Mouse (Mus musculus) forelimb bud, embryonic 11.5 days (tissue): ENCODE measurements around the gene Zfp580.

Source experiments
- DNase-seq: peaks from one replicate; pipeline ENCODE4 v3.0.0-alpha.2; 2012; ENCODE audit warnings: low read depth, low spot score

The Zfp580 gene

GRCm38 (mm10) chr7:5035628-5036027 is 15.7 kb upstream of the Zfp580 start:
- no peak for DNase-seq

- no peak for DNase-seq
Measured at GRCm38 (mm10) chr7:5036136-5036535, 15.2 kb upstream of the Zfp580 start.

DNA sequence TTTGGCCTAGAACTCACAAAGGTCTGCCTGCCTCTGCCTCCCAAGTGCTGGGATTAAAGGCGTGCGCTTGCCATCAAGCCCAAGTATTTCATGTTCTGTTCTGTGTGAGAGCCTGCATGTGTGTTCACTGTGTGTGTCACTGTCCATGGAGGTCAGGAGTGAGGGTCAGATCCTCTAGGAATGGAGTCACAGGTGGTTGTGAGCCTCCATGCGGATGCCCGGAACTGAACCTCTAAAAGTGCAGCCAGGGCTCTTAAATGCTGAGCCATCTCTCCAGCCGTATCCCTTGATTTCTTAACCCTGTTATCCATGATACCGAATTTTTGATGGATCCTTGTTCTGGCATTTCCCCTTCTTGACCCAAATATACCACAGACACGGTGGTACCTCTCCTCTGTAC is 14.3 kb upstream of the Zfp580 start:
- no peak for DNase-seq

GRCm38 (mm10) chr7:5037467-5037866 is 13.9 kb upstream of the Zfp580 start:
- no peak for DNase-seq

- DNase-seq = peak; percentile 86
Measured at GRCm38 (mm10) chr7:5038109-5038732, 13.1 kb upstream of the Zfp580 start, which contains the start of gene Zfp784. Gene Zfp784 (minus strand): TSS chr7:5038446.

DNA sequence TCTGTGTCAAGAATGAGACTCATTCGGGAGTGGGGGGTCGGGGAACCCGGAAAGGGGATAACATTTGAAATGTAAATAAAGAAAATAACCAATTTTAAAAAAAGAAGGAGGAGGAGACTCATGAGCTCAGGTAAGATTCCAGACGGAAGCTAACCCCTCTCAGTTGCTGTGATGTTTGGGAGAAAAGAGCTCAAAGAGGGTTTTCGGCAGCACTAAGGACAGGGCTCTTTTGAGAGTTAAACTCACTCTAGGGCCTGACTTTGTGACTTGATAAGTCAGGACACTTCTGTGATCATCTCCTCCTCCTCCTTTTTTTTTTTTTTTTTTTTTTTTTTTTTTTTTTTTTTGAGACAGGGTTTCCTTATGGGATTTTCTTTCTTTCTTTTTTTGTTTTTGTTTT is 12.4 kb upstream of the Zfp580 start:
- DNase-seq = no peak

- DNase-seq = no peak
Measured at GRCm38 (mm10) chr7:5044981-5045380, 6.4 kb upstream of the Zfp580 start.

DNA sequence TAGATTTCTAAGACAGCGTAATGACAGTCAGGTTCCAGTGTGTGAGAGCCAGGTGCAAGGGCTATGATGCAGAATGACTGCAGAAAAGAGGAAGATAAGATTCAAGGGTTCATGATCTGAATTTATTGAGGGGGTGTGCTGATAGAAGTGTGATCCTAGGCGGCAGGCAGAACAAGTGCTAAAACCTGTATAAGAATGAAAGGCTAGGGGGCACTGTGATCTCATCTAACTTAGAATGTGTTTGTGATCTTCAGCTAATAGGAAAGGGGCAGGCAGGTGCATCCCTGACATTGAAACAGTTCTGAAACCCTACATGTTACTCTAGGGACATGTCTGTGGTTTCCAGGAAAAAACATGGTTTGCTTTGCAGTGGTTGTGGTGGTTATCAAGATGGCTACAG is 5.2 kb upstream of the Zfp580 start:
- DNase-seq = no peak

- DNase-seq = no peak
Measured at GRCm38 (mm10) chr7:5047313-5047712, 4.0 kb upstream of the Zfp580 start.

GRCm38 (mm10) chr7:5052438-5052837 is 1.1 kb downstream of the Zfp580 start:
- no peak for DNase-seq

- no peak for DNase-seq
Measured at GRCm38 (mm10) chr7:5052931-5053343, 1.6 kb downstream of the Zfp580 start.

DNA sequence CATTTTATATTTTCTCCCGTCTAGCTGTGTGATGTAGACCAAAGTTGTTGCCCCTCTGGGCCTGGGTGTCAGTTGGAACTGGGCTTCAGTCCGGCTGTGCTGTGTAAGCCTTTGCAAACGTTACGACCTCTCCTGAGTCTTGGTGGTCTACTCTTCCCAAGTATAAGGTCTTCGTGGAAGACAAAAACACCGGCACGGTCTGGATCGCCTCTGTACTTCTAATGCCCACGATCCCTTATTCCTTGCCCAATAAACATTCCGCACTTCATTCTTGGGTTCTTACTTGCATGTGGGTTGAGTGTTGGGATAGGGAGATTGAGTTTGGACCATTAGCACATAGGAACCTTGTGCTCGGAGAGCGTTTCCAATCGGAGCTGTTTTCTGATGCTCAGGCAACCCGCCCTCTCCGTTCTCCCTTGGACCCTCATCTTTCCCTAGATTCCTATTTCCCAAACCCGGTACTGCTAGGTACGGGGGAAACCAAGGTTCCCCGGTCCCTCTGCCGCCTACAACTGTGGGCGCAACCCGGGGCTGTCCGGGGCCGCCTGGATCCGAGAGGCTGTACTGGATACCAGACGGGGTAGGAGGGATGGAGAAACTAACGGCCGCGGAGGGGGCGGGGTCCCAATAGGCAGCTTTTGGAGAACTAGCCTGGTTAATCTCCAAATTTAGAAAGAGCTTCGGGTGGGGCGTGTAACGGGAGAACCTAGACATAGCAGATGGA is 2.3 kb downstream of the Zfp580 start:
- no peak for DNase-seq

GRCm38 (mm10) chr7:5056651-5057263 is 5.4 kb downstream of the Zfp580 start:
- DNase-seq = no peak

GRCm38 (mm10) chr7:5057381-5057780 is 6.0 kb downstream of the Zfp580 start:
- DNase-seq = no peak

GRCm38 (mm10) chr7:5057804-5058203 is 6.5 kb downstream of the Zfp580 start:
- DNase-seq = no peak

GRCm38 (mm10) chr7:5058631-5059030 is 7.3 kb downstream of the Zfp580 start:
- no peak for DNase-seq

DNA sequence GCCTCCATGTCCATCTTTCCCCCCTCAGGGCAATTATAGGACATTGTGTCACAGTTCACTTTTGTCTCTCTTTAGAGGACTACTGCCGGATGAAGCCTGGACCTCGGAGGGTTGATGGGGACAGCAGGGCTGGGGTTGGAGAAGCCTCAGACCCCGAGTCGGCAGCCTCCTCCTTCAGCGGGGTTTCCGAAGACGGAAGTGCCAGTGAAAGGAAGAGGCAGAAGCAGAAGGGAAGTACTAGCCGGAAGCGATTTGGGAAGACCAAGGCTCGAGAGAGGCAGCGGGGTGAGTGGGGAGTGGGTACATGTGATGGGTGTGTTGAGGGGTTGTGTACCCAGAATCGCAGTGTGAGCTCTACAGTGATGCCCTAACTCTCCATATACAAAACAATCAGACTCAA is 8.1 kb downstream of the Zfp580 start:
- no peak for DNase-seq

DNA sequence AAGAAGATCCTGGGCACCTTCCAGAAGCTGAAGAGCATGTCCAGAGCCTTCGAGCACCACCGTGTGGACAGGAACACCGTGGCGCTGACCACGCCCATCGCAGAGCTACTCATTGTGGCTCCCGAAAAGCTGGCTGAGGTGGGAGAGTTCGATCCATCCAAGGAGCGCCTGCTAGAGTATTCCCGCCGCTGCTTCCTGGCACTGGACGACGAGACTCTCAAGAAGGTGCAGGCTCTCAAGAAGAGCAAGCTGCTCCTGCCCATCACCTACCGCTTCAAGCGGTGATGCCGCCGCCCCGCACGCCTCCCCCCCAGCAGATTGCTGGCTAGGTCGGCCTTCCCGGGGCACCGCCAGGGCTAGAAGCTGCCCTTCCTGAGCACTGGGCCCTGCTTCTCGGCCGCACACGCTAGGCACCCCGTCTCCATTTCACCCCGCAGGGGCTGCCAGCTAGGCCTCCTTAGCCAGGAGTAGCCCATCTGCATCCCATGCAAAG is 8.9 kb downstream of the Zfp580 start:
- DNase-seq = peak; percentile 82

- DNase-seq = peak; percentile 99
Measured at GRCm38 (mm10) chr7:5060944-5061773, 9.8 kb downstream of the Zfp580 start.

- DNase-seq = peak; percentile 85
Measured at GRCm38 (mm10) chr7:5061774-5062359, 10.5 kb downstream of the Zfp580 start, which contains the start of gene U2af2. Gene U2af2 (plus strand): TSS chr7:5062143.

- DNase-seq = peak; percentile 85
Measured at GRCm38 (mm10) chr7:5062360-5063001, 11.1 kb downstream of the Zfp580 start.
